Mouse (Mus musculus) cerebellum, adult 2 months (tissue): ENCODE results near the gene Camta2. TPM values are rescaled to one million over a fixed set of nuclear protein-coding genes. Genes with fewer than 3 reads are reported as not detected.

Experiments used
- DNase-seq, 2 experiments: peaks; one replicate each; pipeline ENCODE4 v3.0.0; 2021
- H3K27ac ChIP-seq: fragments of 200-500 bp; 2 replicates; pipeline ENCODE4 v1.5.1; 2012; ENCODE audit warnings: low read length, control low read depth, inconsistent platforms; ENCODE audit not compliant: insufficient read depth
- H3K27me3 ChIP-seq: fragments of 200-500 bp; 2 replicates; pipeline ENCODE4 v1.6.1; 2012; ENCODE audit warnings: inconsistent platforms, mild to moderate bottlenecking, low read length, moderate library complexity; ENCODE audit not compliant: control insufficient read depth, insufficient read depth
- H3K4me1 ChIP-seq: fragments of 200-500 bp; 2 replicates; pipeline ENCODE4 v1.6.1; 2011; ENCODE audit warnings: low read length; ENCODE audit not compliant: control insufficient read depth, insufficient read depth
- H3K4me3 ChIP-seq: fragments of 200-500 bp; replicated peaks from 2 replicates; pipeline ENCODE3; 2011; ENCODE audit warnings: mild to moderate bottlenecking, low read depth, low read length, control low read depth; ENCODE audit not compliant: insufficient read depth
- CTCF ChIP-seq: fragments of 200-500 bp; IDR thresholded peaks from 2 replicates; pipeline ENCODE4 v1.5.1; 2011; ENCODE audit warnings: low read depth, mild to moderate bottlenecking, control low read depth, low read length, moderate library complexity, borderline replicate concordance; ENCODE audit not compliant: insufficient read depth
- POLR2A ChIP-seq: fragments of 200-500 bp; IDR thresholded peaks from 2 replicates; pipeline ENCODE4 v1.6.1; 2011; ENCODE audit warnings: low read length, control low read depth, borderline replicate concordance; ENCODE audit not compliant: insufficient read depth
- WGBS: fragments of 180-500 bp; shearing (Covaris S2); methylation state at CpG from one replicate; pipeline ENCODE4 v1.1.7; 2018; 5-methylcytosine and 5-hydroxymethylcytosine counted together
- polyA plus RNA-seq: library from polyadenylated mRNA; depleted of rRNA; stranded (reverse); fragments of >200 nt; gene quantifications from 2 replicates; pipeline ENCODE4 v1.2.3, GENCODE M21; 2012

The Camta2 gene
- polyA plus RNA-seq, 1 experiment: 108 TPM

GRCm38 (mm10) chr11:70653345-70654197, 34.3 kb downstream of the Camta2 start:
- DNase-seq: peak; percentile 66
- H3K27me3 ChIP-seq: no peaks in the 10 kb centered on the region
- peak overlapping the region; percentile 98 for H3K27ac ChIP-seq
- WGBS: 1% methylated on average over 63 of the region's 63 CpGs
- no peak; the same call in 1 of the 2 replicates for TF ChIP-seq POLR2A
- TF ChIP-seq CTCF: no peak
- H3K4me1 ChIP-seq: peaks cover 13% of the 10 kb centered on the region
- peak overlapping the region; percentile 99 for H3K4me3 ChIP-seq

GRCm38 (mm10) chr11:70652884-70653344, 35.0 kb downstream of the Camta2 start:
- Histone ChIP-seq H3K4me3 (peak overlapping the region; percentile 99), H3K4me1 (peaks cover 13% of the 10 kb centered on the region), H3K27ac (no peak overlapping the region), H3K27me3 (no peaks in the 10 kb centered on the region)
- peak in 1 of 2 experiments; percentile 8 for DNase-seq
- 48% methylated on average over 6 of the region's 6 CpGs for WGBS
- TF ChIP-seq CTCF (no peak), POLR2A (no peak)

DNA sequence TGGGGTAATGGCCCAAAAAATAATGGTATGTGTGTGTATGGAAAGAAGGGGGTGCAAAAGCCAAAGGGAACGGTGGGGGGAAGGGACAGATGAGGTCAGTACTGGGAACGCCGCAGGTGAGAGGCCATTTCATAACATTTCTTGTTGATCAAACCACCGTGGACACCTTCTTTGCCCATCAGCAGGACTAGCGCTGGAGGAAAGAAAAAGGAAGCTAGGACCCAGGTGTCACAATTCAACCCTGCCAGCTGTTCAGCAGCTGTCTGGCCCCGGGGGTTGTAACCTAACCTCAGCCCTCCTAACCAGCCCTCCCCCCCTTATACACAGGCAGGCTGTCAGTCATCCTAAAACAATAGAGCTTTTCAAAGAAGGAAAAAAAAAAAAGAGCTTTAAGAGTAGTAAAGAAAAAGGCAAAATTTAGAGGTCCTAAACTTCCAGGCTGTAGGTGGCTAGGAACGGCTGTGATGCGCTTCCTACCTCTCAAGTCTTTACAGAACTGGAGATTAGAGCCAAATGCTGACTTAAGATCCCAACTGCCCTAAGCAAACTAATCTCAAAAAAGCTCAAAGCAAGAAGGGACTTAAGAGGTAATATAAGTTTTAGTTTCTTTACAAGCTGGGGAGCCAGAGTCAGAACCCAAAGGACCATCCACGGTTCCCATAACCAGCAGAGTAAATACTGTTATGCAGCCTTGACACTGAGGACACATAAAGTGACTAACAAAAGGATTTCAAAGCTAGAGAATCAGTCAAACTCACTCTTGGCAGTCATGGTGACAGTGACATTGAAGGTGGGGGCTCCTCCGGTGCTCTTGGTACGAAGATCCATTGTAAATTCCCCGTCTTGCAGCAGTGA, 35.6 kb downstream of the Camta2 start:
- H3K27ac ChIP-seq: no peak overlapping the region
- H3K27me3 ChIP-seq: no peaks in the 10 kb centered on the region
- H3K4me1 ChIP-seq: peaks cover 13% of the 10 kb centered on the region
- WGBS: 53% methylated on average over 12 of the region's 12 CpGs
- peak in 1 of 2 experiments; percentile 18 for DNase-seq
- H3K4me3 ChIP-seq: no peak overlapping the region
- TF ChIP-seq POLR2A (no peak), CTCF (no peak)

- Histone ChIP-seq H3K4me3 (no peak overlapping the region), H3K27me3 (no peaks in the 10 kb centered on the region), H3K27ac (no peak overlapping the region), H3K4me1 (peaks cover 10% of the 10 kb centered on the region)
- WGBS: 28% methylated on average over 2 of the region's 2 CpGs
- peak in 1 of 2 experiments; percentile 4 for DNase-seq
- TF ChIP-seq CTCF (no peak), POLR2A (no peak)
These were observed 36.5 kb downstream of the Camta2 start for GRCm38 (mm10) chr11:70651391-70651790.

DNA sequence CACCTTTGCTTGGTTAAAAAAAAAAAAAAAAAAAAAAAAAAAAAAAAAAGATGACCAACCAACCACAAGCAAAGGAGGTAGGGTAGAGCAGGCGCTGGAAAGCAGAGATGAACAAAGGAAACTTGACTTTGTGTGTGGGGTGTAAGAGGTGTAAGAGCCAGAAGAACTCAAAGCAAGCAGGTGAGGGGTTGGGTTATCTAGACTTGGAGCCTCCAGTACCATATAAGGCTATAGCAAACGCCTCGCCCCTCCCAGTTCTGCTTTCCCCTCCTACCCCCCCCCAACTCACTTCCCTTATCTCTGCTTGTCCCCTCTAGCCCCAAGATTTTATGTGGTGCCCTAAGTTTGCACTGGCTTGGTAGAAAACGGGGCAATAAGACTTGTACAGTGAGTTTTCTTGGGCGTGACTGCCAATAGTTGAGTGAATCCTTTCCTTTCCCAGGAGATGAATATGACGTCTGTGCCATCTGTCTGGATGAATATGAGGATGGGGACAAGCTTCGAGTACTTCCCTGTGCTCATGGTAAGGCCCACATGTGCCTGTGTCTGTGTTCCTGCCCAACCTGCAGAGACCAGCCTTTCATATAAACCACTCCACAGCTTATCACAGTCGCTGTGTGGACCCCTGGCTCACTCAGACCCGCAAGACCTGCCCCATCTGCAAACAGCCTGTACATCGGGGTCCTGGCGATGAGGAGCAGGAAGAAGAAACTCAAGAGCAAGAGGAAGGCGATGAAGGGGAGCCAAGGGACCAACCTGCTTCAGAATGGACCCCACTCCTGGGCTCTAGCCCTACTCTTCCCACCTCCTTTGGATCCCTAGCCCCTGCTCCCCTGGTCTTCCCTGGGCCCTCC, 37.4 kb downstream of the Camta2 start:
- H3K27me3 ChIP-seq: no peaks in the 10 kb centered on the region
- peak in 1 of 2 experiments; percentile 15 for DNase-seq
- no peak overlapping the region for H3K27ac ChIP-seq
- no peak overlapping the region for H3K4me3 ChIP-seq
- TF ChIP-seq POLR2A (no peak), CTCF (no peak)
- H3K4me1 ChIP-seq: peaks cover 13% of the 10 kb centered on the region
- 61% methylated on average over 12 of the region's 12 CpGs for WGBS

- WGBS: 85% methylated on average over 8 of the region's 8 CpGs
These were observed 38.6 kb downstream of the Camta2 start for GRCm38 (mm10) chr11:70649185-70649734.

DNA sequence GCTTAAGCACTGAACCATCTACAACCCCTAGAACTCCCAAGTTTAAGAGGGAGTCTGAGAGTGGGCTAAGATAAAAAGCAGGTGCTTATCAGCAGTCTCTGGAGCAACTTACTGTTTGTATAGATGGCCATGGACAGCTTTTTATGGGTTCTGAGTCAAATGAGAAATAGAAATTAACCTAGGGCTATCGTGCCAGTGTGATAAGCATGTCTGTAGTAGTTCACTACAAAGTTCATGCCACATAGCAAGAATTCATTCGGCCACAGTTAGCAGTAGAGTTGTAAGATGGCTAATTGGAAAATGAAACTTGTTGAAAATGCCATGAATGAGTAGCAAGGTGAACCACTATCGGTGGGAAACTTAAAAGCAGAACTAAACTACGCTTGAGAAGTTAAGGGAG, 39.4 kb downstream of the Camta2 start:
- no peak for DNase-seq
- WGBS: 78% methylated on average over 4 of the region's 4 CpGs
- Histone ChIP-seq H3K27ac (no peak overlapping the region), H3K4me3 (no peak overlapping the region), H3K4me1 (peaks cover 18% of the 10 kb centered on the region), H3K27me3 (no peaks in the 10 kb centered on the region)
- no peak for TF ChIP-seq POLR2A
- no peak for TF ChIP-seq CTCF

More at GRCm38 (mm10) chr11:70649185-70649734, 38.6 kb downstream of the Camta2 start:
- TF ChIP-seq CTCF (no peak), POLR2A (no peak)
- Histone ChIP-seq H3K27ac (no peak overlapping the region), H3K4me1 (peaks cover 18% of the 10 kb centered on the region), H3K27me3 (no peaks in the 10 kb centered on the region), H3K4me3 (no peak overlapping the region)
- DNase-seq: peak in 1 of 2 experiments; percentile 10
